Mouse (Mus musculus): Measurements from ENCODE around the gene Emilin2. TPM values are rescaled to one million over a fixed set of nuclear protein-coding genes. Genes with fewer than 3 reads are reported as not detected.
"Not testable (repeated sequence)": the region's sequence is repeated elsewhere in the genome, so short reads cannot be mapped to it uniquely, and the experiment has no call there.

Gene Emilin2
- polyA plus RNA-seq, 1 experiment from 2014 or later, result 1.4 TPM

- no peak overlapping the region for H3K27ac ChIP-seq (replicated peaks)
- H3K4me2 ChIP-seq (replicated peaks; ENCODE audit: low read depth), result no peak overlapping the region
- TF ChIP-seq EP300 (optimal IDR thresholded peaks at IDR 0.05) (no peak), CTCF (IDR thresholded peaks at IDR 0.05; ENCODE audit: low read depth) (no peak)
- H3K27me3 ChIP-seq (ENCODE audit: control insufficient read depth, insufficient read depth, low read length), result no peaks in the 10 kb centered on the region
- no peaks in the 10 kb centered on the region for H3K36me3 ChIP-seq (ENCODE audit: control insufficient read depth, insufficient read depth, low read length)
- WGBS, result 86% methylated on average over 9 of the region's 9 CpGs
- ATAC-seq (ENCODE audit: low FRiP score, low TSS enrichment) (no peak), DNase-seq (ENCODE audit: low spot score) (no peak)
- H3K9ac ChIP-seq (ENCODE audit: low read length), result no peak overlapping the region
- H3K4me3 ChIP-seq (ENCODE audit: low read depth, low read length), result no peak overlapping the region
- no peaks in the 10 kb centered on the region for H3K4me1 ChIP-seq (replicated peaks; ENCODE audit: control insufficient read depth, insufficient read depth)
- no peaks in the 10 kb centered on the region for H3K9me3 ChIP-seq (ENCODE audit: control insufficient read depth, low read length)
These were observed 25.8 kb upstream of the Emilin2 start for GRCm38 (mm10) chr17:71337546-71337945.

GRCm38 (mm10) chr17:71336421-71336820 is 24.6 kb upstream of the Emilin2 start:
- H3K4me1 ChIP-seq (replicated peaks; ENCODE audit: control insufficient read depth, insufficient read depth), result no peaks in the 10 kb centered on the region
- WGBS, result 45% methylated on average over 8 of the region's 8 CpGs
- H3K27ac ChIP-seq (replicated peaks), result no peak overlapping the region
- no peaks in the 10 kb centered on the region for H3K36me3 ChIP-seq (ENCODE audit: control insufficient read depth, insufficient read depth, low read length)
- ATAC-seq (ENCODE audit: low FRiP score, low TSS enrichment), result no peak
- no peak overlapping the region for H3K4me3 ChIP-seq (ENCODE audit: low read depth, low read length)
- H3K9ac ChIP-seq (ENCODE audit: low read length), result no peak overlapping the region
- no peaks in the 10 kb centered on the region for H3K9me3 ChIP-seq (ENCODE audit: control insufficient read depth, low read length)
- no peak for TF ChIP-seq EP300 (optimal IDR thresholded peaks at IDR 0.05)
- H3K27me3 ChIP-seq (ENCODE audit: control insufficient read depth, insufficient read depth, low read length), result no peaks in the 10 kb centered on the region
- H3K4me2 ChIP-seq (replicated peaks; ENCODE audit: low read depth), result no peak overlapping the region
- no peak for DNase-seq (ENCODE audit: low spot score)

- no peak for DNase-seq (ENCODE audit: low spot score)
- Histone ChIP-seq H3K9me3 (ENCODE audit: control insufficient read depth, low read length) (no peaks in the 10 kb centered on the region), H3K4me1 (replicated peaks; ENCODE audit: control insufficient read depth, insufficient read depth) (no peaks in the 10 kb centered on the region), H3K36me3 (ENCODE audit: control insufficient read depth, insufficient read depth, low read length) (no peaks in the 10 kb centered on the region), H3K4me3 (ENCODE audit: low read depth, low read length) (no peak overlapping the region), H3K27ac (replicated peaks) (no peak overlapping the region), H3K27me3 (ENCODE audit: control insufficient read depth, insufficient read depth, low read length) (no peaks in the 10 kb centered on the region), H3K4me2 (replicated peaks; ENCODE audit: low read depth) (no peak overlapping the region), H3K9ac (ENCODE audit: low read length) (no peak overlapping the region)
- no peak for TF ChIP-seq CTCF (IDR thresholded peaks at IDR 0.05; ENCODE audit: low read depth)
- no peak for TF ChIP-seq EP300 (optimal IDR thresholded peaks at IDR 0.05)
- no peak for ATAC-seq (ENCODE audit: low FRiP score, low TSS enrichment)
- WGBS, result 46% methylated on average over 15 of the region's 15 CpGs
These were observed 20.5 kb upstream of the Emilin2 start for GRCm38 (mm10) chr17:71332298-71332697.

GRCm38 (mm10) chr17:71320731-71321130 is 9.0 kb upstream of the Emilin2 start:
- not testable (repeated sequence) for H3K27ac ChIP-seq (replicated peaks); H3K4me3 ChIP-seq (ENCODE audit: low read depth, low read length); H3K36me3 ChIP-seq (ENCODE audit: control insufficient read depth, insufficient read depth, low read length); DNase-seq (ENCODE audit: low spot score); H3K4me2 ChIP-seq (replicated peaks; ENCODE audit: low read depth); H3K9me3 ChIP-seq (ENCODE audit: control insufficient read depth, low read length); H3K9ac ChIP-seq (ENCODE audit: low read length); H3K4me1 ChIP-seq (replicated peaks; ENCODE audit: control insufficient read depth, insufficient read depth); H3K27me3 ChIP-seq (ENCODE audit: control insufficient read depth, insufficient read depth, low read length); ATAC-seq (ENCODE audit: low FRiP score, low TSS enrichment)
- 84% methylated on average over 8 of the region's 8 CpGs for WGBS

- Histone ChIP-seq H3K4me3 (ENCODE audit: low read depth, low read length) (no peak overlapping the region), H3K27ac (replicated peaks) (no peak overlapping the region), H3K4me1 (replicated peaks; ENCODE audit: control insufficient read depth, insufficient read depth) (no peaks in the 10 kb centered on the region), H3K27me3 (ENCODE audit: control insufficient read depth, insufficient read depth, low read length) (no peaks in the 10 kb centered on the region), H3K36me3 (ENCODE audit: control insufficient read depth, insufficient read depth, low read length) (no peaks in the 10 kb centered on the region), H3K9me3 (ENCODE audit: control insufficient read depth, low read length) (no peaks in the 10 kb centered on the region), H3K4me2 (replicated peaks; ENCODE audit: low read depth) (no peak overlapping the region), H3K9ac (ENCODE audit: low read length) (no peak overlapping the region)
- ATAC-seq (ENCODE audit: low FRiP score, low TSS enrichment) (no peak), DNase-seq (ENCODE audit: low spot score) (no peak)
- WGBS, result 81% methylated on average over 3 of the region's 3 CpGs
- no peak for TF ChIP-seq CTCF (IDR thresholded peaks at IDR 0.05; ENCODE audit: low read depth)
- no peak for TF ChIP-seq EP300 (optimal IDR thresholded peaks at IDR 0.05)
These were observed 7.6 kb upstream of the Emilin2 start for GRCm38 (mm10) chr17:71319361-71319760.

- H3K9ac ChIP-seq (ENCODE audit: low read length), result no peak overlapping the region
- no peaks in the 10 kb centered on the region for H3K27me3 ChIP-seq (ENCODE audit: control insufficient read depth, insufficient read depth, low read length)
- H3K27ac ChIP-seq (replicated peaks), result no peak overlapping the region
- no peaks in the 10 kb centered on the region for H3K4me1 ChIP-seq (replicated peaks; ENCODE audit: control insufficient read depth, insufficient read depth)
- WGBS, result 85% methylated on average over 4 of the region's 4 CpGs
- TF ChIP-seq EP300 (optimal IDR thresholded peaks at IDR 0.05) (no peak), CTCF (IDR thresholded peaks at IDR 0.05; ENCODE audit: low read depth) (no peak)
- H3K4me3 ChIP-seq (ENCODE audit: low read depth, low read length), result no peak overlapping the region
- ATAC-seq (ENCODE audit: low FRiP score, low TSS enrichment) (no peak), DNase-seq (ENCODE audit: low spot score) (no peak)
- no peak overlapping the region for H3K4me2 ChIP-seq (replicated peaks; ENCODE audit: low read depth)
- H3K36me3 ChIP-seq (ENCODE audit: control insufficient read depth, insufficient read depth, low read length), result no peaks in the 10 kb centered on the region
- H3K9me3 ChIP-seq (ENCODE audit: control insufficient read depth, low read length), result no peaks in the 10 kb centered on the region
These were observed 5.8 kb upstream of the Emilin2 start for GRCm38 (mm10) chr17:71317571-71317970.
